Mouse (Mus musculus): Measurements from ENCODE around the gene Foxo3.

Foxo3 gene

DNA sequence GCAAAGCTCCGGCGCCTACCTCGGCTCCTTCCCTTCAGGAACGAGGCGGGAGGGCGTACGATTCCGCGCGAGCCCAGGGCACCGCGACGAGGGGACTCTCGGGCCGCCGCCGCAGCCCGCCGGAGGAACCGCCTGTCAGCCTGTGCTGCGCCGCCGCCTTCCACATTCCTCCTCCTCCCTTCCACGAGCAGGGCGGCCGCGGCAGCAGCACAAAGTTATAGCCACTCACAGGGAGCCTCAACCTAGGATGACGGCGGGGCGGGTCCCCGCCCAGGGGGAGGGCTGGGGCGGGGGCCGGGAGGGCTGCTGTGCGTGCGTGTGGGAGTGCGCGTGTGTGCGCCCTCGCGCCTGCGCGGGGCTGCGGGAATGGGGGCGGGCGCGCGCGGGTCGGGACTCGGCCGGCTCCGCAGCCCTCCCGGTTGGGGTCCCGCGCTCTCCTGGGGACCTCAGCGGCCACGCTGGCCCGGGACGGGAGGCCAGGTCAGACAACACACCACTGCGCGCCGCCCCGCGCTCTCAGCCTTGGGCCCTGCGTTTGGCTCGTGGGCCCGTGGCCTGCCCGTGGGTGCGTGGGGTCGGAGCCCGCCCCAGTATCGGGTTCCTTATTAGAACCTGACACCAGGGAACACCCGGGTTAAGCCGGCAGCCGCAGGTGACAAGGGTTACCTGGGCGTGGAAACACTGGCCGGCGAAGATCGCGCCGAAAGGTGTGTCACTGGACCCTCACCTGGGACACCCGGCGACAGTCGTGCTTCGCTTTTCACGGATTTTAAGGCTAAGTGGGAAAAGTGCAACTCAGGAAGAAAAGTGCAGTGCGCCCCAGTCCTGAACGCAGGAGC lies at the start of gene Foxo3:
Foxo3 (minus strand) TSS at position 249 of the 839 bp plus-strand sequence.
- DNase-seq, result peak; percentile 88 to 91

DNA sequence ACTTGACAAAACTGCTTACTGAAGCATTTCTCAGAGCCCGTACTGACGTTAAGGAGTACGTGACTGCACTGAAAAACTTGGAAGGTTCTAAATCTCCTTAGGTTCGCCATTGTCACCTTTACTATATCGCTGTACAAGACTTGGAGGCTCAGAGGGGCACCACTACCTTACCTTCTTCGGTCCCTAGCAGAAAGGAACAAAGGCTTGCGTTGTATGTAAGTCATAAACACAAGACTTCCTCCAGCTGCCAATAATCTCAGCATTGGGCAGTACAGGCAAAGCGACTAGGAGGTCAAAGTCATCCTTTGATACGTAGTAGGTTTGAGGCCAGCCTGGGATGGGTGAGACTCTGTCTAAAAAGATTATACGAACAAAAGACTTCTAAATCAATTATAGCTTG lies 48.8 kb upstream of the Foxo3 start:
- no peak for DNase-seq

DNA sequence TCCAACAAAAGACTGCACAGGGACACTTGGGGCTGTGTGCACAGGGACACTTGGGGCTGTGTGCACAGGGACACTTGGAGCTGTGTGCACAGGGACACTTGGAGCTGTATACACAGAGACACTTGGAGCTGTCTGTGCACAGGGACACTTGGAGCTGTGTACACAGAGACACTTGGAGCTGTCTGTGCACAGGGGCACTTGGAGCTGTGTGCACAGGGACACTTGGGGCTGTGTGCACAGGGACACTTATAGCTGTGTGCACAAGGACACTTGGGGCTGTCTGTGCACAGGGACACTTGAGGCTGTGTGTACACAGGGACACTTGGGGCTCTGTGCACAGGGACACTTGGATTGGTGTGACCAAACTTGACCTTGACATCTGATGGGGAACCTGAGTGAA lies 47.4 kb upstream of the Foxo3 start:
- DNase-seq, result no peak

DNA sequence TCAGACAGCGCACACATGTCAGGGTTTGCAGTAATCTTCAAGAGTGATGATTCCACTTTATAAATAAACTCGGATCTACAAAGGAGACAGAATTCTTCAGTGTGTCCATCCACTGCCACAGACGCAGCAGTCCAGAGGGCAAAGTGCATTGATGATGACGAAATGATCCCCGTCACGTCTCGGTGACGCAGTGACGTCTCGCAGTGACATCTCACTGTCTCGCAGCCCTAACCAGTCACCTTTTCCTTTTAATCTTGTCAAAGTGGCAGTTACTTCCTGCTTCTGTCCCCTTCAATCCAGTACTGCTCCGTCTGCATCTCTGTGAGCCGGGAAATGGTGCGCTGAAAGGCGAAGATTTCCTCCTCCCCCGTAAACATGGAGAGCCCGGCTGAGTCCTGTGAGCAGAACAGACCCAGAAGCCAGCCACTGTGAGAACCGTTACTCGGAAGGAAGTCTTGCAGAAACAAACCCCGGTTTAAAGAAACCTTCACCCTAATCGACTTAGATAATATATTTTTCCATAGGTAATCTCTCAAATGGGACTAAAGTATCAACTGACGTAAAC lies 36.7 kb upstream of the Foxo3 start:
- DNase-seq, result no peak

DNA sequence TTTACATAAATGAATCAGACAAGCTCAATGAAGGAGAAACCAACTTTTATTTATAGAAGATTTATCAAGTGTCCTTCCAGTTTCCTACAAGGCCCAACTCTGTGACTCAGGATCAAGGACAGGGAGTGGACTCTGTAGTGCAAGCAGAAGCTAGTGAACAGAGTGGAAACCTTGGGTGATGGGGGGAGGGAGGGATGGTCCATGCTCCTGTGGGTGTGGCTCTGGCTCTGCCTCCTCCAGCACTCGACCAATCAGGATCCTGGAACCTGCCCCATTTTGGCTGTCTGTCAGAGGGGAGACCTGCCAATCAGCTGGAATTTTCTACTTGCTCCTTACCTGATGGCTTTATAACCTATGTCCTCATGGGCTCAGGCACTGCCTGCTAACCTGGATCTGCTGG lies 36.0 kb upstream of the Foxo3 start:
- no peak for DNase-seq

DNA sequence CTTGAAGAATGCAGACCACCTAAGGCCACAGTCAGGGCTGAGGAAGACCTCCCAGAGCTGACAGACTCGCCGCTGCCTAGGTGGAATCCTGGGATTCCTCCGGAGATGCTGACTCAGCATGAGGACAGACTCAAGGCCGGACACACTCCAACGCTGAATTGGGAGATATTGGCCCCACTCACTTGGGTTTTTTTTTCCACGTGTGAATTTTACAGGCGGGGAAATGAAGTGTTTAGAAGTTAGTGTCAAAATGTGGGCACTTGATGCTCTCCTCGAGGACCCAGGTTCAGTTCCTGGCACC lies 32.1 kb upstream of the Foxo3 start:
- DNase-seq, result no peak

DNA sequence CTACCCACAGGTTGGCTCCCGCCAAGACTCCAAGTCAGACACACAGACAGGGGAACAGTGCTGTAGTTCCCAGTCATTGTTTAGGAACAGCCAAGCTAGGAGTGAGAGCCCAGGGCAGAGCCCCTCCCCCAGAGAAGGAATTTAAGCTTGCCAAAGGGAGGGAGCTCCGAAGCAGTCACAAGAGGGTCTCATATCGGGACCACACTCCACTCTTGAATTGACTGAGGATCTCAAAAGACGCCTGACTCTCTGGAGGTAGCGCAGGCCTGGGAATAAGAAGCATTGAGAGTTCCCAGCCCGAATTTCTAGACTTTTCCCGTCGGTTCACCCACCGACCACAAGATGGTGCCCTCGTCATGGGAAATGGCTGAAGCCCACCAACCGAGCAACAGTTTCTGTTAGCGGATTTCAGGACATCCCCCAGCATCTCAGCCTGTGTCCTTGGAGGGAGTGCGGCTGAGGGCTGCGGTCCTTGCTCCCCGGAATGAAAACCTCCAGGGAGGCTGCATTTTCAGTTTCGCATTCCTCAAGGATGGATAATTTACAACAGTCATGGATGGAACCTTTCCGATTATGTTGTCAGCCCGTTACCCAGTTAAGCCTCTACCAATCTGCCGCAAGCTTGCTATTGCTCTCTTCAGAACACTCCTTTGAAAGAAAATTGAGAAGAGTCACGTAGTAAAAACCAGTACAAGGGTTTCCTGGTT lies 31.6 kb upstream of the Foxo3 start:
- DNase-seq, result peak; percentile 24 to 66

DNA sequence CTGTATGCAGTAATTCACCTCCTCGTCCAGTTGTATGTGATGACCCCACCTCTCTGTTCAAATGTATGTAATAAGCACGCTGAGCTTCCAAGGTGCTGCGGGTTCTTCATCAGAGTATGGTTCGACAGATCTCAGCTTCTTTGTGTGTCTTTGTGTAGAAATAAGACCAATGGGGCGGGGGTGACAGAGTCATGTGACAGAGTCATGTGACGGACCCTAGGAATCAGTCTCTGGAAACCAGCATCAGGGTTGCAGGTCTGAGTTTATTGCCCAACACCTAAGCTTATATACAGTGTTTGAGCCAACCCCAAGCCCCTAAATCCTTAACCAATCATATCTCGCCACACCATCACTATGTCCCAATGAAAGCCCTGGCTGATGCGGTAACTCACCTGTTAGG lies 29.9 kb upstream of the Foxo3 start:
- no peak for DNase-seq

DNA sequence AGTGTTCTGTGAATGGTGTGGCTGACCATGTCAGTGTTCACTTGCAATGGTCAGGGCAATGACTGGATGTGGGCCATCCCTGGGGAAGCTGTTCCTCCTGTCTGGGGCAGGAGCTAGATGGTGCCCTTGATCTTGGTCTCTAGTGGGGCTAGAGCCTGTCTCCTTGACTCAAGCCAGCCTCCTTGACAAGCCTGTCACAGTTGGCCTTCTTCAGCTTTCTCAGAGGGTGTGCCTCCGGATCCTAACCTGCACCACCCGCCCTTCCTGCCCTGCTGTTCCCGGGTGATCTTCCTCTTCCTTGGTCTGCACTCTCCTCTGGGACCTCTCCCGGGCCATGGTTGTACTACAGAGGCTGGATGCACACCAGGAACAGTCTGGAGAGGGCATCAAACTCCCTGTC lies 24.2 kb upstream of the Foxo3 start:
- DNase-seq, result no peak

DNA sequence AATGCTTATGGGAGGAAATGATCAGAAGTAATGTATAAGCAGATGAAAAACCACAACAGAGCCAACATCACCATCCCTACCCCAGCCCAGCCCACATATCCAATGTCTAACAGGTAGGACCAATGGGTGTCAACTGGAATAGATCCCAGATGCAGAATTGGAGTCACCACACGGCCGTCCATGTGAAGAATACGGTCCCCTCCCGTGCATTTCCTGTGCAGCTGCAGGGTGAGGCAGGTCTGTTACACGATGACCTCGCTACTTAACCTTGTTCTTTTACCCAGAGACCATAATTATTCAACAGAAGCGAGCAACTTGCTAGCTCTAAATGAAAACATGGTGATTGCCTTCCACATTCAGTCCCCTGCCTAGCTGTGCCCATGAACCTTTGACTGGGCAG lies 23.4 kb upstream of the Foxo3 start:
- peak in 1 of 2 experiments; percentile 28 for DNase-seq

DNA sequence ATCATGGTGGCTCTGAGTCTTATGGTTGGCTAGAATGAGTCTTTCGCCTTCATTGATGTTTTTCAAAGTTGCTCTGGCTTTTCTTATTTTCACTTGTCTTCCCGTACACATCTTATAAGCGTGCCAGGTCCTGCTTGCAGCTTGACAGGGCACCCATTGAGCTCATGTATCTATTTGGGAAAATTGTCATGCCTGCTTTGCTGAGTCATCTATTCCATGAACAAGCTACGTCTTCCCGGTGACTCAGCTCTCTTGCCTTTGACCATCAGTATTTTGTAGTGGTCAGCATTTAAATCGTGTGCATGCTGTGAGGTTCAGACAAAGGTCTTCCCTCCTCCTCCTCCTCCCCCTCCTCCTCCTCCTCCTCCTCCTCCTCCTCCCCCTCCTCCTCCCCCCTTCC lies 22.9 kb upstream of the Foxo3 start:
- no peak for DNase-seq

DNA sequence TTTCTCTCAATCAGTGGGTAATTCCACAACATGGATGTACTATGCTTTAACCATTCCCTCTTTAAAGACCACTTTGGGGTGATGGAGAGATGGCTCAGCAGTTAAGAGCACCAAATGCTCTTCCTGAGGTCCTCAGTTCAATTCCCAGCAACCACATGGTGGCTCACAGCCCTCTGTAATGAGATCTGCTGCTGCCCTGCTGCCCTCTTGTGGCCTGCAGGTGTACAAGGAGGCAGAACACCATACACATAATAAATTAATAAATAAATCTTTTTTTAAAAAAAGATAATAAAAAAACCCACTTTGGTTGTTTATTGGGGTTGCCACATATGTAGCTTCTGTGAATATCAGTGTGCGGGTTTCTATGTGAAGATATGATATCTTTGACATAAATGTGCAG lies 21.4 kb upstream of the Foxo3 start:
- DNase-seq, result no peak

DNA sequence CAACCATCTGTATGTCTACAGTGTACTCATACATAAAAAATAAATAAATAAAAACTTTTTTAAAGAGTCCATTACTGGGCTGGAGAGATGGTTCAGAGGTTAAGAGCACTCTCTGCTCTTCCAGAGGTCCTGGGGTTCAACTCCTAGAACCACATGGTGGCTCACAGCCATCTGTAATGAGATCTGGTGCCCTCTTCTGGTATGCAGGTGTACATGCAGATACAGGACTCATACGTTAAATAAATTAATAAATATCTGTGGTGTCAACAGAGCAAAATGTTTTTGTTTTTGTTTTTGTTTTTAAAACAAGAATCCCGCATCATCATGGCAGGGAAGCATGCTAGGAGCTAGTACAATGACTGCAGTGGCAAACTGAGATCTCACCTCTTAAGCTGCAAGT lies 20.6 kb upstream of the Foxo3 start:
- DNase-seq, result no peak

DNA sequence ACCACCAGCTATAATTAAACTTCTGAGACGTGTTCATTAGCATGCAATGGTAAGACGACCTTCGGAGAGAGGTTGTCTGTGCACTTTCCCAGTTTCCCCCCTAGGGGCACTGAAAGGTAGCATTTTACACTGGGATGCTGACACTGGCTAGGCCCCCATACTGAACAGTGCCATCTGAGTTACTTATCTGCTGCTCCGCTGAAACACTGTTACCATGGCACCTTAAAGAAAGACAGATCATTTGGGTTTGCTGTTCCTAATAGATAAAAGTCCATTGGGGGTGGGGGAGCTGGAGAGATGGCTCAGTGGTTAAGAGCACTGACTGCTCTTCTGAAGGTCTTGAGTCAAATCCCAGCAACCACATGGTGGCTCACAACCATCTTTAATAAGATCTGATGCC lies 20.0 kb upstream of the Foxo3 start:
- no peak for DNase-seq

DNA sequence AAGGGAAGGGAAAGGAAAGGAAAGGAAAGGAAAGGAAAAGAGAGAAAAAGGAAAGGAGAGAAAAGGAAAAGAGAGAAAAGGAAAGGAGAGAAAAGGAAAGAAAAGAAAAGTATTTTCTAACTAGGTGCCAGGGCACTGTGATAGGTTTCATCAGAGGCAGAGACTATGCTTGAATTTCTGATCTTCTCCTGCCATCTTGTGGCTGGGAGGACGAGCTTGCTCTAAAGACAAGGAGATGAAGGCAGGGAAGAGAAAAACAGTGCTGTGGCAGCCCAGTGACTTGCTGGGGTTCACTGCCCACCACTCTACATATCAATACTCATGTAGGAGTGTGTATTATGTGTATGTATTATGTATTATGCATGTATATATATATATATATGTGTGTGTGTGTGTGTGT lies 18.5 kb upstream of the Foxo3 start:
- DNase-seq, result no peak

DNA sequence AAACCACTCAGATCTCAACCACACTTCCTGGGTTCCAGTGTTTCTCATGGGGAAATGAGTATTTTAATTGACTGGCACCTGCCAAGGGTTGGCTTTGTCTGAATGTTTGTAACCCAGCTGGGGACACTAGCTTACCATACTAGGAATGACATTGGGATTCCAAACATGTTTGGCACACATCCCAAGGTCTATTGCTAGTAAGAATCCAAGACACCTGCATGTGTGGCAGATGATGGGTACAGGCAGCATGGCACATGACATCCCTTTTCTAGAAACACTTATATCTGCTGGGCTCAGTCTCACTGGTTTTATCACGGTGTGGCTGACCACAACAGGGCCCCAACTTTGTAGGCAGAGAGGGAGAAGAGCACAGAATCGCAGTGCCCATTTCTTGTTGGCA lies 17.8 kb upstream of the Foxo3 start:
- no peak for DNase-seq

DNA sequence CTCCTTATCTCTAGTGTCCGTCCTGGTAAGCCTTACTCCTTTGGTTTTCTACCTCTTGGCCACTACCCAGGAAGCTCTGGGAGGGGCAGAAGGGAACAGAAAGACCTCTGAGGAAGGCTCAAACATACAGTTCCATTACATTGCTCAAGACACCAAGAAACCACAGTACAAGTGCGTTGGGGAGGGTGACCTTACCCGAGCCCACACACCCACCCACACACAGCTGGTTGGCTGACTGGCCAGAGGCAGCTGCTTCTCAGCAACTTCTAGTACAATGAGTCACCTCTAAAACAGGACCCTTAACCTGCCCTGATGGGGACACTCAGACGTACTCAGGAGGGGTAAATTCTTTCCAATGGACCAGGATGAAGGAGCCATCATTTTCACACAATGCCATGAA lies 17.3 kb upstream of the Foxo3 start:
- no peak for DNase-seq

DNA sequence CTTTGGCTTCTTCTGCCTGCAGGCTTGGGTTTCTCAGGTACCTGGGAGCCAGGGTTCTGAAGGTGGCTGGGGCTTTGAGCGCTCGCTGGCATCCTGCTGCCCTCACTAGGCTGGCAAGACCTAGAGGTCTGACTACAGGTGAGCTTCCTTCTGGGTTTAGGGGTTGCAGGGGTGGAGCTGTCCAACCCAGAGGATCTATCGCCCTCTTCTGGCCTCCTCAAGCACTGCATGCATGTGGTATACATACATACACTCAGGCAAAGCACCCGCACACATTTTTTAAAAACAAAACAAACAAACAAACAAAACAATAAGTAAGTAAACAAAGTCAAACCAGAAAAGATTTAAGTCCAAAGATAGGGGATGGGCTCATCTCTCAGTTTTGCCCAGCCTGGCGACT lies 14.8 kb upstream of the Foxo3 start:
- peak in 1 of 2 experiments; percentile 70 for DNase-seq

DNA sequence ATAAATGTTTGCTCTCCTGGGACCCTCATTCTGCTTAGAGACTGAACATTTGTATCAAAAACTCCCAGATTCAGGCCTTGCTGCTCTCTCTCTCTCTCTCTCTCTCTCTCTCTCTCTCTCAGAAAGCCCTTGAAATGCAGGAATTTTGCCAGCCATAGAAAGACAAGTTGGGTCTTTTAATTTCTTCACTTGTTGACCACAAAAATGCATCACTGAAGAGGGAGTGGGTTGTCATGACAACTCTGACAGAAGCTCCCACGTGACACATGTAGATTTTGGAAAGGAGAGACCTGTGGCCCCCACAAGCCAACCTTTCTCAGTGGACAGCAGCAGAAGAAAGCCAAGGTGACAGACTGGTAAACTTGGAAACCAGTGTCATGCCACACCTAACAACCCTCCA lies 11.1 kb upstream of the Foxo3 start:
- DNase-seq, result no peak

DNA sequence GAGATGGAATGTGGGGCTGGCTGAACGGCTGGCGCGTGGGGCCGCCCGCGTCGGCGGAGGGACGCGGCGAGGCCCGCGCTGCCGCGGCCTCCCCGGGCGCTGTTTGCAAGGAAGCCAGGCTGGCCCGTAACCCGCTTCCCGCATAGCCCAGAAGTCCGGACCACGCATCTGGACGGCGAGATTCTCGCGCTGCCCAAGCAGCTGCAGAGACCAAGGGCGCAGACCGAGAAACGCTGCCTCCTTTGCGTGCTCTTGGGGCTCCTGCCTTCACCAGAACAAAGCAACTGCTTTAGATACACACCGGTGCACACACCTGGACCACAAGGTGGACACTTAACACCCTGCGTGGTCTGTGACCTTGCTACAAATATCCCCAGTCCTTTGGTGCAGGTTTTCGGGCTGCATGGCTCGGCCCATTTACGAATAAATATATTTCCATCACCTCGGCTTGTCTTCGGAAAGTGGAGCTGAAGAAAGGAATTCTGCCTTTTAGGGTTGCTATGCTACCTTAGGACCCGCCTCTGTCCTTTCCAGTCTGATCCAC lies 1.8 kb upstream of the Foxo3 start:
- no peak for DNase-seq

DNA sequence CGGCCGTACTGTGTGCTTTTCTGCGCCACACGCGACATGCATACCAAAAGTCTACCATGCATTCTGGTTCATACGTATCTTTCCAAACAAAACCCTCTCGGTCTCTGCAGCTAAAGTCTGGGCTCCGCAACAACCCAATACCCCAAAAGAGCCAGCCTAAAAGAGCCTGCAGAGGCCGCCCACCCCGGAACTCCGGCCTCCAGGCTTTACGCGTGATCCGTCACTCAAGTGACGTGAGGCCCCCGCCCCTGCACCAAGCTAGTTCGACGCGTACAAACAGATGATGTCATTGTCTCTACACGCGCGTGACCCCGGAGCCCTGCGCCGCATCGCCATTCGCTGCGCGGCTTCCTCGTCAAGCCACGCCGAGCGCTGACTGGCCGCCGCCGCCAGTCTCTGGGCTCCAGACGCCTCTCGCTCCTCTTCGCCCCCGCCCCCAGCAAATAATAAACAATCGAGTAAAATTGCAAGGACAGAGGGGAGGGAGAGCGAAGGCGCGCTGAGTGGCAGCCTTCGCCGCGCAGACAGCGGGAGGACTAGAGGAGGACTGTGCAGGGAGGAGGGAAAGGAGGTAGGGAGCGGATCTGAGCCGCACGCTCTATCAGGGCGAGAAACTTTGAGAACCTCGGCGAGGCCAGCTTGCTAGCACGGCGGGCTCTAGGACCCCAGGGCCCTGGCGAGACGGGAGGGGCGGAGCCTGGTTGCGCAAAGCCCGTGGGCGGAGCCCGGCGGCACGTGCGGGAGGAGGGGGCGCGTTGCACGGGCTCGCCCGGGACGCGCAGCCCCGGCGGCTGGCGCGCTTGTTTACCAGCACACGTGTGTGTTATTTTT lies 1.1 kb upstream of the Foxo3 start:
- peak; percentile 99 for DNase-seq

DNA sequence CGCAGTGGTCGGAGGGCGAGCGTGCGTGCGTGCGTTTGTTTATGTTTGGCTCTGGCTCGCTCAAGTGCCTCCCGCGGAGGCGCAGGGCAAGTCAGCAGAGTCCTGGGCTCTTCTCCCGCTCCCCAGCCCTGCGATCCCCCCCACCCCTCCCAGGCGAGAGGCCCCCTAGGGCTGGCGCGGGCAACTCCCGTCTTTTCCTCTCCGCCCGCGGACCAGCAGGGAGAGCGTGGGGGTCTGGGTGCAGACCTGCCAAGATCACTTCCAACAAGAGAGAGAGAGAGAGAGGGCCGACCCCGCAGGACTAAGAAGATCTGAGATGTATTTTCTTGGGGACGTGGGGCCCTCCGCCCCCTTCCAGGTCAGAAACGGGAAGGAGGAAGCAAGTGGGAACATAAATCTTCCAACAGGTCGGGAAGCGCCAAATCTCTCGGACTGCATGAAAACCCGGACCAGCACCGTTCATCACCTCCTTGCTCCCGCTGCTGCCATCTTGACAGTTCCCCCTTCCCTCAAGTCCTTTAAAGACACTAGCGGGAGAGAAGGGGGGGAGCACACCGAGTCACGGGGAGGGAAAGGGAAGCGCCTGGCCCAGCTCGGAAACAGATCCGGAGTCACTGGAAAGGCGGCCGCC lies 569 bp downstream of the Foxo3 start:
- peak in 1 of 2 experiments; percentile 62 for DNase-seq

DNA sequence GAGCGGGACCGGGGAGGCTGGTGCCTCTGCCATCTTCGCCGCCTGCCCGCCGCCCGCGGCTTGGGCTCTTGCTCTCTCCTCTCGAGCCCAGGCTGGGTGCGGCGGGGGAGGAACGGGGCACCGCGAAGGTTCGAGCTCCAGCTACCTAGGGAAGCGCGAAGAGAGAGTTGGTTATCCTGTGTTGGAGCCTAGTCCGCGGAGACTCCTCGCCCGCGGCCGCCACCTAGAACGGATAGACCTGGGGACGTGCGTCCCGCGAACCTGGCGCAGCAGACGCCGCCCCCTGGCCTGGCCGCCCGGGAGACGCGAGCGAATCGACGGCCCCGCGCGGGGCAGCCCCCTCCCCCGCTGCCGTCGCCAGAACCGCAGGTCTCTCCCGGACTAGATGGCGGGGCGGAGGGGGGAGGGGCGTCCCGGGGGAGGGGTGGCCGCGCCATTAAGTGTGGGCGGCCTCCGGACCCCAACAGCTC lies 1.1 kb downstream of the Foxo3 start:
- DNase-seq, result peak; percentile 43 to 51
